Mouse (Mus musculus) heart, embryonic 16.5 days (tissue): ENCODE measurements around the gene Cdkal1. TPM values are rescaled to one million over a fixed set of nuclear protein-coding genes. Genes with fewer than 3 reads are reported as not detected.

ENCODE experiments used
- ATAC-seq: fragments of 200-750 bp; cut with Nextera tagmentation; replicated peaks from 2 replicates; pipeline ENCODE4 v1.8.0; 2017; ENCODE audit warnings: moderate number of reproducible peaks; ENCODE audit not compliant: insufficient read depth, low FRiP score; ENCODE audit errors: extremely low read depth
- H3K27ac ChIP-seq: fragments of 300-500 bp; sonication (generic); 2 replicates; pipeline ENCODE4 v1.5.1; 2014; ENCODE audit warnings: mild to moderate bottlenecking, low read length, control low read depth, moderate library complexity
- H3K27me3 ChIP-seq: fragments of 300-500 bp; sonication (generic); 2 replicates; pipeline ENCODE4 v1.6.1; 2014; ENCODE audit warnings: low read length, mixed read lengths; ENCODE audit not compliant: control insufficient read depth, insufficient read depth
- H3K36me3 ChIP-seq: fragments of 300-500 bp; sonication (generic); 2 replicates; pipeline ENCODE4 v1.6.1; 2014; ENCODE audit not compliant: control insufficient read depth, insufficient read depth
- H3K4me1 ChIP-seq: fragments of 300-500 bp; sonication (generic); 2 replicates; pipeline ENCODE4 v1.6.1; 2014; ENCODE audit warnings: low read length, mixed read lengths; ENCODE audit not compliant: control insufficient read depth, insufficient read depth
- H3K4me2 ChIP-seq: fragments of 300-500 bp; sonication (generic); 2 replicates; pipeline ENCODE4 v1.6.1; 2014; ENCODE audit warnings: low read depth, mild to moderate bottlenecking, control low read depth, low read length
- H3K4me3 ChIP-seq: fragments of 300-500 bp; sonication (generic); 2 replicates; pipeline ENCODE4 v1.5.1; 2014; ENCODE audit warnings: mild to moderate bottlenecking, control low read depth, low read length
- H3K9ac ChIP-seq: fragments of 300-500 bp; sonication (generic); 2 replicates; pipeline ENCODE4 v1.6.1; 2014; ENCODE audit warnings: low read length, control low read depth
- H3K9me3 ChIP-seq: fragments of 300-500 bp; sonication (generic); replicated peaks from 2 replicates; pipeline ENCODE4 v1.6.1; 2016; ENCODE audit warnings: low read length; ENCODE audit not compliant: control insufficient read depth
- WGBS: fragments of 180-500 bp; shearing (Covaris S2); extraction: QIAGEN DNeasy Blood & Tissue Kit; methylation state at CpG from one replicate; pipeline ENCODE4 v1.1.7; 2014; 5-methylcytosine and 5-hydroxymethylcytosine counted together
- polyA plus RNA-seq: library from polyadenylated mRNA; unstranded; fragments of >200 nt; fragmentation: Nextera tagmentation; extraction: Ambion mirVana; gene quantifications from 2 replicates; pipeline ENCODE4 v1.2.1, GENCODE M21; 2015

Gene Cdkal1
- polyA plus RNA-seq, 1 experiment from 2014 or later: 27.2 TPM

DNA sequence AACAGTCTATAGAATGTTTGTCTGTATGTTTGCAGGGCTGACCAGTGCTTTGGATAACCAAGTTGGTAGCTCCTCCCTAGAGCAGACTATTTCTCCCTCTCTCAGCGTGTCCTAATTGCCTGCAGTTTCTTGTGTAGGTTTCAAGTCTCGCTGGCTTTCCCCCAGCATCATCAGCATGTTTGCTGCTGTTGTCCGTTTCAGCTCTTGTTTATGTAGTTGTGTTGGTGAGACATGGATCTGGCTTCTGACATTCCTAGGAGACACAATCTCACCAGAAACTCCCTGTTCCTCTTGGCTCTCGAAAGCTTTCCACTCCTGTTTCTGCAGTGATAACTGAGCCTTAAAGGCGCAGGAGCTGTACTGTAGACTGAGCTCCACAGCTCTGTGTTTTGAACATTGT lies 224.1 kb downstream of the Cdkal1 start:
- Histone ChIP-seq H3K4me3 (no peak overlapping the region), H3K27me3 (no peaks in the 10 kb centered on the region), H3K27ac (peak overlapping the region; percentile 65), H3K9me3 (no peaks in the 10 kb centered on the region), H3K36me3 (no peaks in the 10 kb centered on the region), H3K9ac (peak overlapping the region; percentile 11; the same call in 1 of the 2 replicates), H3K4me2 (peak overlapping the region; percentile 18; the same call in 1 of the 2 replicates), H3K4me1 (peaks cover 33% of the 10 kb centered on the region)
- WGBS: 18% methylated on average over 5 of the region's 5 CpGs
- ATAC-seq: 0 out of 2 replicates have a peak, but pooled peaks have one; percentile 39

DNA sequence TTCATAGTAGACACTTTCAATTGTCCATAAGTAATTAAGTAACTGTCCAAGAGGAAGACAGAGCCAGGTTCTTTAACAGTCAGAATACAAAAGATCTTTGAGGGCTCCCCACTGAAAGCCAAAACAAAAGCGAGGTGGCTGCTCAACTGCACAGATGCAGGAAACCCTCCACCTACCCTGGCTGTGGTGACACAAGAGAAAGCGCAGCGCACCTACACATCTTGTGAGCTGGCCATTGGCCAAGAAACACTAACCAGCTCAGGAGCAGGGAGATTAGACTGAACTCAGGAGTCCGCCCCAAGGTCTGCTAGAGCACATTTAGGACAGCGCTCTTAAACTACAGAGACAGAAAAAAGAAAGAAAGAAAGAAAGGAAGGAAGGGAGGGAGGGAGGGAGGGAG lies 226.9 kb downstream of the Cdkal1 start:
- Histone ChIP-seq H3K4me2 (peak overlapping the region; percentile 42), H3K4me1 (peaks cover 35% of the 10 kb centered on the region), H3K36me3 (no peaks in the 10 kb centered on the region), H3K27me3 (no peaks in the 10 kb centered on the region), H3K9me3 (no peaks in the 10 kb centered on the region), H3K27ac (peak overlapping the region; percentile 96), H3K9ac (peak overlapping the region; percentile 28), H3K4me3 (no peak overlapping the region)
- peak; percentile 84 for ATAC-seq
- 11% methylated on average over 5 of the region's 5 CpGs for WGBS

GRCm38 (mm10) chr13:29627438-29628124 lies 227.9 kb downstream of the Cdkal1 start:
- Histone ChIP-seq H3K36me3 (no peaks in the 10 kb centered on the region), H3K9me3 (no peaks in the 10 kb centered on the region), H3K9ac (no peak overlapping the region), H3K27me3 (no peaks in the 10 kb centered on the region), H3K4me2 (peak overlapping the region; percentile 37; the same call in 1 of the 2 replicates), H3K4me1 (peaks cover 37% of the 10 kb centered on the region), H3K27ac (peak overlapping the region; percentile 94), H3K4me3 (no peak overlapping the region)
- peak; percentile 83 for ATAC-seq
- 39% methylated on average over 7 of the region's 7 CpGs for WGBS

- no peaks in the 10 kb centered on the region for H3K36me3 ChIP-seq
- H3K9ac ChIP-seq: no peak overlapping the region
- no peak for ATAC-seq
- H3K4me2 ChIP-seq: no peak overlapping the region
- H3K9me3 ChIP-seq: no peaks in the 10 kb centered on the region
- peaks cover 28% of the 10 kb centered on the region for H3K4me1 ChIP-seq
- 17% methylated on average over 1 of the region's 1 CpGs for WGBS
- H3K27me3 ChIP-seq: no peaks in the 10 kb centered on the region
- H3K27ac ChIP-seq: no peak overlapping the region
- no peak overlapping the region for H3K4me3 ChIP-seq
Measured at GRCm38 (mm10) chr13:29624929-29625328, 230.5 kb downstream of the Cdkal1 start.

- Histone ChIP-seq H3K9ac (no peak overlapping the region), H3K36me3 (no peaks in the 10 kb centered on the region), H3K4me3 (no peak overlapping the region), H3K9me3 (no peaks in the 10 kb centered on the region), H3K4me2 (no peak overlapping the region), H3K4me1 (peaks cover 28% of the 10 kb centered on the region), H3K27ac (no peak overlapping the region), H3K27me3 (no peaks in the 10 kb centered on the region)
- no peak for ATAC-seq
- 45% methylated on average over 1 of the region's 1 CpGs for WGBS
Measured at GRCm38 (mm10) chr13:29623636-29624239, 231.7 kb downstream of the Cdkal1 start.

- Histone ChIP-seq H3K27me3 (no peaks in the 10 kb centered on the region), H3K36me3 (no peaks in the 10 kb centered on the region), H3K4me3 (no peak overlapping the region), H3K4me2 (no peak overlapping the region), H3K9me3 (no peaks in the 10 kb centered on the region), H3K9ac (no peak overlapping the region), H3K4me1 (peaks cover 18% of the 10 kb centered on the region), H3K27ac (no peak overlapping the region)
- WGBS: 76% methylated on average over 7 of the region's 7 CpGs
- ATAC-seq: no peak
Measured at GRCm38 (mm10) chr13:29621881-29622280, 233.6 kb downstream of the Cdkal1 start.

DNA sequence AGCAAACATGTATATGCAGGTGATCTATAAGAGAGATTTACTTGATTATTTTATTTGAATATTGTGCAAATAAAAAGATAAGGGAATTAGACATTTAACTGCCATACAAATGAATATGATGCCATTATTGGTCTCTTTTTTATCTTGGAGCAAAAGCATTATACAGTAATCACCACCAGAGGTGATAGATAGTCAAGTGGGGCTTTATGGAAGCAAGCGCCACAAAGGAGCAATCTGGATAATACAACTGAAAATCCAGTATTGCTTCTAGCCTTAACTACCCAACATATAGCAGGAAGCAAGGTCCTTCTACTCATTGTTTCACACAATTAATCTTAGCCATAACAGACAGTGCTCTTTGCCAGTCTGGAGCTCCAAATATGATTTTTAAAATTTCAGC lies 234.1 kb downstream of the Cdkal1 start:
- WGBS: 79% methylated on average over 1 of the region's 1 CpGs
- Histone ChIP-seq H3K36me3 (no peaks in the 10 kb centered on the region), H3K9ac (no peak overlapping the region), H3K27ac (no peak overlapping the region), H3K4me1 (peaks cover 22% of the 10 kb centered on the region), H3K27me3 (no peaks in the 10 kb centered on the region), H3K9me3 (no peaks in the 10 kb centered on the region), H3K4me3 (no peak overlapping the region), H3K4me2 (no peak overlapping the region)
- no peak for ATAC-seq

- Histone ChIP-seq H3K36me3 (no peaks in the 10 kb centered on the region), H3K27ac (no peak overlapping the region), H3K4me2 (no peak overlapping the region), H3K27me3 (no peaks in the 10 kb centered on the region), H3K9me3 (no peaks in the 10 kb centered on the region), H3K4me1 (peaks cover 26% of the 10 kb centered on the region), H3K4me3 (no peak overlapping the region), H3K9ac (no peak overlapping the region)
- WGBS: 43% methylated on average over 7 of the region's 7 CpGs
- no peak for ATAC-seq
Measured at GRCm38 (mm10) chr13:29620826-29621225, 234.6 kb downstream of the Cdkal1 start.

- WGBS: 85% methylated on average over 3 of the region's 3 CpGs
- Histone ChIP-seq H3K4me3 (no peak overlapping the region), H3K27me3 (no peaks in the 10 kb centered on the region), H3K36me3 (no peaks in the 10 kb centered on the region), H3K9me3 (no peaks in the 10 kb centered on the region), H3K27ac (no peak overlapping the region), H3K4me2 (no peak overlapping the region), H3K4me1 (peaks cover 38% of the 10 kb centered on the region), H3K9ac (no peak overlapping the region)
- no peak for ATAC-seq
Measured at GRCm38 (mm10) chr13:29616654-29617171, 238.8 kb downstream of the Cdkal1 start.
